Mouse (Mus musculus): ENCODE data around the gene Pbrm1. TPM values are rescaled to one million over a fixed set of nuclear protein-coding genes. Genes with fewer than 3 reads are reported as not detected.

Gene Pbrm1
- polyA plus RNA-seq, 1 experiment from 2014 or later: 116 TPM

GRCm38 (mm10) chr14:31105156-31105555 is 86.2 kb downstream of the Pbrm1 start:
- no peak overlapping the region for H3K9ac ChIP-seq (ENCODE audit: low read depth, low read length)
- H3K4me2 ChIP-seq (replicated peaks; ENCODE audit: low read depth, low read length): no peak overlapping the region
- no peaks in the 10 kb centered on the region for H3K4me1 ChIP-seq (ENCODE audit: control insufficient read depth, insufficient read depth, low read length)
- H3K36me3 ChIP-seq (ENCODE audit: control insufficient read depth, insufficient read depth, low read length): peaks cover 71% of the 10 kb centered on the region
- H3K27ac ChIP-seq (ENCODE audit: low read depth, low read length): no peak overlapping the region
- H3K9me3 ChIP-seq (ENCODE audit: control insufficient read depth, low read length): no peaks in the 10 kb centered on the region
- H3K4me3 ChIP-seq (ENCODE audit: low read length): no peak overlapping the region
- ATAC-seq (ENCODE audit: low FRiP score, low TSS enrichment): no peak
- 92% methylated on average over 2 of the region's 2 CpGs for WGBS
- no peaks in the 10 kb centered on the region for H3K27me3 ChIP-seq (ENCODE audit: control insufficient read depth, insufficient read depth, low read length)

- H3K4me2 ChIP-seq (replicated peaks; ENCODE audit: low read depth, low read length): no peak overlapping the region
- no peaks in the 10 kb centered on the region for H3K4me1 ChIP-seq (ENCODE audit: control insufficient read depth, insufficient read depth, low read length)
- H3K36me3 ChIP-seq (ENCODE audit: control insufficient read depth, insufficient read depth, low read length): peaks cover 79% of the 10 kb centered on the region
- H3K4me3 ChIP-seq (ENCODE audit: low read length): no peak overlapping the region
- no peak for ATAC-seq (ENCODE audit: low FRiP score, low TSS enrichment)
- H3K9ac ChIP-seq (ENCODE audit: low read depth, low read length): no peak overlapping the region
- no peaks in the 10 kb centered on the region for H3K9me3 ChIP-seq (ENCODE audit: control insufficient read depth, low read length)
- no peaks in the 10 kb centered on the region for H3K27me3 ChIP-seq (ENCODE audit: control insufficient read depth, insufficient read depth, low read length)
- 86% methylated on average over 3 of the region's 3 CpGs for WGBS
- H3K27ac ChIP-seq (ENCODE audit: low read depth, low read length): no peak overlapping the region
These were observed 91.7 kb downstream of the Pbrm1 start for GRCm38 (mm10) chr14:31110613-31111012.

GRCm38 (mm10) chr14:31112187-31112586 is 93.2 kb downstream of the Pbrm1 start:
- Histone ChIP-seq H3K27me3 (ENCODE audit: control insufficient read depth, insufficient read depth, low read length) (no peaks in the 10 kb centered on the region), H3K4me1 (ENCODE audit: control insufficient read depth, insufficient read depth, low read length) (no peaks in the 10 kb centered on the region), H3K9me3 (ENCODE audit: control insufficient read depth, low read length) (no peaks in the 10 kb centered on the region), H3K36me3 (ENCODE audit: control insufficient read depth, insufficient read depth, low read length) (peaks cover 79% of the 10 kb centered on the region), H3K9ac (ENCODE audit: low read depth, low read length) (no peak overlapping the region), H3K27ac (ENCODE audit: low read depth, low read length) (no peak overlapping the region), H3K4me2 (replicated peaks; ENCODE audit: low read depth, low read length) (no peak overlapping the region), H3K4me3 (ENCODE audit: low read length) (no peak overlapping the region)
- no peak for ATAC-seq (ENCODE audit: low FRiP score, low TSS enrichment)
- WGBS: 82% methylated on average over 5 of the region's 5 CpGs

GRCm38 (mm10) chr14:31114011-31114410 is 95.1 kb downstream of the Pbrm1 start:
- Histone ChIP-seq H3K27ac (ENCODE audit: low read depth, low read length) (no peak overlapping the region), H3K4me1 (ENCODE audit: control insufficient read depth, insufficient read depth, low read length) (no peaks in the 10 kb centered on the region), H3K9ac (ENCODE audit: low read depth, low read length) (no peak overlapping the region), H3K36me3 (ENCODE audit: control insufficient read depth, insufficient read depth, low read length) (peaks cover 76% of the 10 kb centered on the region), H3K27me3 (ENCODE audit: control insufficient read depth, insufficient read depth, low read length) (no peaks in the 10 kb centered on the region), H3K9me3 (ENCODE audit: control insufficient read depth, low read length) (no peaks in the 10 kb centered on the region), H3K4me2 (replicated peaks; ENCODE audit: low read depth, low read length) (no peak overlapping the region), H3K4me3 (ENCODE audit: low read length) (no peak overlapping the region)
- WGBS: 76% methylated on average over 3 of the region's 3 CpGs
- no peak for ATAC-seq (ENCODE audit: low FRiP score, low TSS enrichment)

- Histone ChIP-seq H3K36me3 (ENCODE audit: control insufficient read depth, insufficient read depth, low read length) (peaks cover 73% of the 10 kb centered on the region), H3K4me3 (ENCODE audit: low read length) (no peak overlapping the region), H3K27me3 (ENCODE audit: control insufficient read depth, insufficient read depth, low read length) (no peaks in the 10 kb centered on the region), H3K9ac (ENCODE audit: low read depth, low read length) (no peak overlapping the region), H3K27ac (ENCODE audit: low read depth, low read length) (no peak overlapping the region), H3K4me2 (replicated peaks; ENCODE audit: low read depth, low read length) (no peak overlapping the region), H3K4me1 (ENCODE audit: control insufficient read depth, insufficient read depth, low read length) (no peaks in the 10 kb centered on the region), H3K9me3 (ENCODE audit: control insufficient read depth, low read length) (no peaks in the 10 kb centered on the region)
- WGBS: 58% methylated on average over 2 of the region's 2 CpGs
- no peak for ATAC-seq (ENCODE audit: low FRiP score, low TSS enrichment)
These were observed 96.6 kb downstream of the Pbrm1 start for GRCm38 (mm10) chr14:31115522-31115921.

- peak; percentile 18; the same call in 1 of the 2 replicates for ATAC-seq (ENCODE audit: low FRiP score, low TSS enrichment)
- peak overlapping the region; percentile 74 for H3K27ac ChIP-seq (ENCODE audit: low read depth, low read length)
- WGBS: 30% methylated on average over 9 of the region's 9 CpGs
- H3K9me3 ChIP-seq (ENCODE audit: control insufficient read depth, low read length): no peaks in the 10 kb centered on the region
- peak overlapping the region; percentile 10; the same call in 1 of the 2 replicates for H3K4me2 ChIP-seq (replicated peaks; ENCODE audit: low read depth, low read length)
- H3K27me3 ChIP-seq (ENCODE audit: control insufficient read depth, insufficient read depth, low read length): no peaks in the 10 kb centered on the region
- H3K9ac ChIP-seq (ENCODE audit: low read depth, low read length): peak overlapping the region; percentile 34; the same call in 1 of the 2 replicates
- peaks cover 32% of the 10 kb centered on the region for H3K4me1 ChIP-seq (ENCODE audit: control insufficient read depth, insufficient read depth, low read length)
- H3K4me3 ChIP-seq (ENCODE audit: low read length): no peak overlapping the region
- peaks cover 12% of the 10 kb centered on the region for H3K36me3 ChIP-seq (ENCODE audit: control insufficient read depth, insufficient read depth, low read length)
These were observed 106.5 kb downstream of the Pbrm1 start for GRCm38 (mm10) chr14:31125106-31126075.

- Histone ChIP-seq H3K27me3 (ENCODE audit: control insufficient read depth, insufficient read depth, low read length) (no peaks in the 10 kb centered on the region), H3K27ac (ENCODE audit: low read depth, low read length) (no peak overlapping the region), H3K4me2 (replicated peaks; ENCODE audit: low read depth, low read length) (peak overlapping the region; percentile 19; the same call in 1 of the 2 replicates), H3K9me3 (ENCODE audit: control insufficient read depth, low read length) (no peaks in the 10 kb centered on the region), H3K9ac (ENCODE audit: low read depth, low read length) (no peak overlapping the region), H3K4me1 (ENCODE audit: control insufficient read depth, insufficient read depth, low read length) (peaks cover 35% of the 10 kb centered on the region), H3K36me3 (ENCODE audit: control insufficient read depth, insufficient read depth, low read length) (peaks cover 5% of the 10 kb centered on the region), H3K4me3 (ENCODE audit: low read length) (no peak overlapping the region; the same call in 1 of the 2 replicates)
- no peak for ATAC-seq (ENCODE audit: low FRiP score, low TSS enrichment)
- WGBS: 93% methylated on average over 8 of the region's 8 CpGs
These were observed 107.9 kb downstream of the Pbrm1 start for GRCm38 (mm10) chr14:31126826-31127225.

GRCm38 (mm10) chr14:31128101-31128825 is 109.3 kb downstream of the Pbrm1 start:
- Histone ChIP-seq H3K4me3 (ENCODE audit: low read length) (peak overlapping the region; percentile 71), H3K4me1 (ENCODE audit: control insufficient read depth, insufficient read depth, low read length) (peaks cover 49% of the 10 kb centered on the region)

More at GRCm38 (mm10) chr14:31128101-31128825, 109.3 kb downstream of the Pbrm1 start:
- Histone ChIP-seq H3K36me3 (ENCODE audit: control insufficient read depth, insufficient read depth, low read length) (peaks cover 4% of the 10 kb centered on the region; the same call in 1 of the 2 replicates), H3K4me2 (replicated peaks; ENCODE audit: low read depth, low read length) (peak overlapping the region; percentile 89), H3K27ac (ENCODE audit: low read depth, low read length) (peak overlapping the region; percentile 78), H3K9me3 (ENCODE audit: control insufficient read depth, low read length) (no peaks in the 10 kb centered on the region), H3K27me3 (ENCODE audit: control insufficient read depth, insufficient read depth, low read length) (no peaks in the 10 kb centered on the region), H3K9ac (ENCODE audit: low read depth, low read length) (peak overlapping the region; percentile 72)
- WGBS: under 1% methylated on average over 23 of the region's 23 CpGs
- no peak for ATAC-seq (ENCODE audit: low FRiP score, low TSS enrichment)
